Mouse (Mus musculus) liver, embryonic 14.5 days (tissue): ENCODE data around the gene Tspyl3. TPM values are rescaled to one million over a fixed set of nuclear protein-coding genes. Genes with fewer than 3 reads are reported as not detected.
"Not testable (repeated sequence)": the region's sequence is repeated elsewhere in the genome, so short reads cannot be mapped to it uniquely, and the experiment has no call there.

ENCODE experiments used
- ATAC-seq: fragments of 200-750 bp; cut with Nextera tagmentation; 2 replicates; pipeline ENCODE4 v1.8.0; 2017; ENCODE audit warnings: moderate number of reproducible peaks, mild to moderate bottlenecking, moderate library complexity; ENCODE audit not compliant: insufficient read depth
- DNase-seq, 3 experiments: peaks; one replicate each; pipeline ENCODE4 v3.0.0-alpha.2; 2012 to 2013; ENCODE audit warnings: low read depth in 3 of 3, low spot score in 3 of 3
- H3K27ac ChIP-seq: fragments of 300-500 bp; sonication (generic); 2 replicates; pipeline ENCODE4 v1.5.1; 2014; ENCODE audit warnings: moderate library complexity, mild to moderate bottlenecking, control low read depth, inconsistent platforms
- H3K27me3 ChIP-seq: fragments of 300-500 bp; sonication (generic); 2 replicates; pipeline ENCODE4 v1.6.1; 2014; ENCODE audit warnings: mild to moderate bottlenecking, low read length, moderate library complexity; ENCODE audit not compliant: control insufficient read depth, insufficient read depth
- H3K36me3 ChIP-seq: fragments of 300-500 bp; sonication (generic); replicated peaks from 2 replicates; pipeline ENCODE4 v1.6.1; 2014; ENCODE audit warnings: low read depth; ENCODE audit not compliant: control insufficient read depth, insufficient read depth
- H3K4me1 ChIP-seq, 2 experiments: fragments of 200-500 bp in 1 of 2; fragments of 300-500 bp in 1 of 2; sonication (generic) in 1 of 2; replicated peaks; 2 replicates each; pipeline ENCODE4 v1.6.1; 2012 to 2014; ENCODE audit warnings: antibody characterized with exemption in 1 of 2, inconsistent platforms in 1 of 2, low read length in 1 of 2; ENCODE audit not compliant: control insufficient read depth in 2 of 2, insufficient read depth in 2 of 2
- H3K4me2 ChIP-seq: fragments of 300-500 bp; sonication (generic); 2 replicates; pipeline ENCODE4 v1.6.1; 2014; ENCODE audit warnings: low read depth, mild to moderate bottlenecking, control low read depth, moderate library complexity
- H3K4me3 ChIP-seq, 2 experiments: fragments of 200-500 bp in 1 of 2; fragments of 300-500 bp in 1 of 2; sonication (generic) in 1 of 2; 2 replicates each; pipeline ENCODE4 v1.5.1; 2012 to 2014; ENCODE audit warnings: low read depth in 2 of 2, low read length in 2 of 2, mild to moderate bottlenecking in 2 of 2, control low read depth in 1 of 2, inconsistent platforms in 1 of 2, moderate library complexity in 1 of 2; ENCODE audit not compliant: insufficient read depth in 1 of 2
- H3K9ac ChIP-seq: fragments of 300-500 bp; sonication (generic); replicated peaks from 2 replicates; pipeline ENCODE4 v1.6.1; 2014; ENCODE audit warnings: mild to moderate bottlenecking, control low read depth, moderate library complexity
- H3K9me3 ChIP-seq: fragments of 300-500 bp; sonication (generic); 2 replicates; pipeline ENCODE4 v1.6.1; 2016; ENCODE audit warnings: low read length, mixed read lengths; ENCODE audit not compliant: control insufficient read depth
- CTCF ChIP-seq: IDR thresholded peaks from 2 replicates; pipeline ENCODE4 v1.5.1; 2016; ENCODE audit warnings: antibody characterized with exemption, low read depth, control low read depth
- EP300 ChIP-seq: IDR thresholded peaks from 2 replicates; pipeline ENCODE4 v1.6.1; 2016; ENCODE audit warnings: antibody characterized with exemption, low read depth
- WGBS: fragments of 180-500 bp; shearing (Covaris S2); extraction: QIAGEN DNeasy Blood & Tissue Kit; methylation state at CpG from one replicate; pipeline ENCODE4 v1.1.7; 2014; ENCODE audit not compliant: insufficient replicate concordance; 5-methylcytosine and 5-hydroxymethylcytosine counted together
- polyA plus RNA-seq, 2 experiments: library from polyadenylated mRNA; depleted of rRNA in 1 of 2; stranded (reverse) in 1 of 2; unstranded in 1 of 2; fragments of >200 nt; fragmentation: Nextera tagmentation in 1 of 2; extraction: Ambion mirVana in 1 of 2; gene quantifications; 2 replicates each; pipeline versions ENCODE4 v1.2.1 to v1.2.3; 2012 to 2014

The Tspyl3 gene
- 2.1 and 2.3 TPM in 2 replicates for polyA plus RNA-seq (2012; rRNA removed)
- polyA plus RNA-seq (2014; fragmentation: Nextera tagmentation; extraction: Ambion mirVana): 1.6 and 2.5 TPM in 2 replicates

DNA sequence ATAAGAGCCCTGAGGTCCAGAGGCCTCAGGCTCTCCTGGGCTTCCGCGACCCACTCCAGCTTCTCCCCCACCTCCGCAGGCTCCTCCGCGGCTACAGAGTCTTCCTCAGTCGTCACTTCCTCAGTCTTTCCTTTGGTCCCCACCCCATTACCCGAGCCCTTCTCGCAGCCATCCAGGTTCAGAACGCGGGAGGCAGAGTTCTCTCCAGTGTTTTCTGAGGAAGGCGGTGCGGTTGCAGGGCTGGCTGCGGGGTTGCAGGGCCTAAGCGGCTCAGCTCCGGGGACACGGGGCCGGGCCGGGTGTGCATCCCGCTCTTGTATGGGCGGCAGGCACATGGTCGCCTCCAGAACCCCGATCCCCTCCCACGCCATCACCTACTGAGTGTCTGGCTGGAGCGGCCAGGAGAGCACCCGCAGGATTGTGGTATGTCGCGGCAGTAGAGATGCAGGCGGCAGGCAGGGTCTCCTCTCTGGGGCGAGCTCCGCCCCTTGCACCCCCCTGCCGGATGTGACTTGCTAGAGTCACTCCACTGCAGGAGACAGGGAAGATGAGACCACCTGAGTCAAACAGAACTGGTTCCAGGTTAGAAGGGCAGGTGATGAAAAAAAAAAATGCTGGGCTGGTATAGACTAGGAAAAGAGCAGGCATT is at the start of gene Tspyl3:
TSS of gene Tspyl3 (minus strand) at position 496 of the 649 bp plus-strand sequence.
- Histone ChIP-seq H3K9ac (peak within 1 kb of the TSS; percentile 69), H3K36me3 (peaks cover 21% of the 10 kb centered on the region), H3K4me1 (peaks cover 74 to 78% of the 10 kb centered on the region in 2 experiments), H3K27me3 (no peaks in the 10 kb centered on the region), H3K4me3 (peak within 1 kb of the TSS; percentile 39 to 60), H3K9me3 (no peaks in the 10 kb centered on the region), H3K27ac (peak within 1 kb of the TSS; percentile 82), H3K4me2 (peak within 1 kb of the TSS; percentile 87)
- ATAC-seq (no peak), DNase-seq (no peak)
- TF ChIP-seq CTCF (no peak), EP300 (no peak)
- WGBS: under 1% methylated on average over 31 of the region's 31 CpGs

- Histone ChIP-seq H3K9me3 (no peaks in the 10 kb centered on the region), H3K27me3 (no peaks in the 10 kb centered on the region), H3K4me3 (no peak overlapping the region), H3K4me1 (peaks cover 3 to 15% of the 10 kb centered on the region in 2 experiments), H3K27ac (no peak overlapping the region), H3K4me2 (no peak overlapping the region), H3K9ac (no peak overlapping the region), H3K36me3 (no peaks in the 10 kb centered on the region)
- DNase-seq (no peak), ATAC-seq (peak; percentile 4; the same call in 1 of the 2 replicates)
- TF ChIP-seq CTCF: no peak
- TF ChIP-seq EP300: no peak
- 63% methylated on average over 6 of the region's 6 CpGs for WGBS
Observed at GRCm38 (mm10) chr2:153274919-153275247, 49.6 kb upstream of the Tspyl3 start.

DNA sequence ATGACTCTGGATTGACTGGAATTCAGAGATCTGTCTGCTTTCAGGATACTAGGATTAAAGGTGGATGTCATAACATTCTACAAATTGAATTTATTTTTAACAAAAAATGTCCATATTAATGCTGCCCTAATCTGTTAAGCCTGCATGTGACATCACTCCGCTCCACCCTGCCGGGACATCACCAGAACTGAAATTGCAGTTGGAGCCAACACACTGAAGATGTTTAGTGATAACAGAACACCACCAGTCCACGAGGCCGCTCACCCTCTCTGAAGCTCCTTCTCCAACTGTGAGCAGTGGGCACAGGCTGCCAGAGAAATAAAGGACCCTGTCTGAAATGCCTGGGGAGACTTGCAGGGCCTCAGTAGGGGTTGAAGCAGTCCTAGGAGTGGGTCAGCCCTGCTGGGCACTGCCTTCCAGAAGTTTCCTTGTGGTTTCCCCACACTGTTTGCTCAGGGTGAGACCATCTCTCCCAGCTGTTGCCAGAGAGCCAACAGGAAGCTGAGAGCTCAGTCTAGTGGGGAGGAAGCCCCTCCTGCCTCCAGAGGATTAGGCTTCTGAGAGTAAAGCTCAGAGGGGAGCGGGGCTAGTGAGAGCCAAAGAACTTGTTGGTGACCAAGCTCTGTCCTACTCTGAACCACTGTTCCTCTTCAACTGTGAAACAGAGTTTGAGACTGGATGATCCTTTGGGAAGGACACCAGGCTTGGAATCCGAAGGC is 49.1 kb upstream of the Tspyl3 start:
- WGBS: 31% methylated on average over 6 of the region's 6 CpGs
- not testable (repeated sequence) for H3K4me2 ChIP-seq, H3K27ac ChIP-seq, H3K4me3 ChIP-seq, H3K36me3 ChIP-seq, DNase-seq, H3K9ac ChIP-seq, H3K27me3 ChIP-seq, H3K9me3 ChIP-seq
- H3K4me1 ChIP-seq: peaks cover 3 to 15% of the 10 kb centered on the region in 2 experiments
- ATAC-seq: peak; percentile 70; the same call in 1 of the 2 replicates

DNA sequence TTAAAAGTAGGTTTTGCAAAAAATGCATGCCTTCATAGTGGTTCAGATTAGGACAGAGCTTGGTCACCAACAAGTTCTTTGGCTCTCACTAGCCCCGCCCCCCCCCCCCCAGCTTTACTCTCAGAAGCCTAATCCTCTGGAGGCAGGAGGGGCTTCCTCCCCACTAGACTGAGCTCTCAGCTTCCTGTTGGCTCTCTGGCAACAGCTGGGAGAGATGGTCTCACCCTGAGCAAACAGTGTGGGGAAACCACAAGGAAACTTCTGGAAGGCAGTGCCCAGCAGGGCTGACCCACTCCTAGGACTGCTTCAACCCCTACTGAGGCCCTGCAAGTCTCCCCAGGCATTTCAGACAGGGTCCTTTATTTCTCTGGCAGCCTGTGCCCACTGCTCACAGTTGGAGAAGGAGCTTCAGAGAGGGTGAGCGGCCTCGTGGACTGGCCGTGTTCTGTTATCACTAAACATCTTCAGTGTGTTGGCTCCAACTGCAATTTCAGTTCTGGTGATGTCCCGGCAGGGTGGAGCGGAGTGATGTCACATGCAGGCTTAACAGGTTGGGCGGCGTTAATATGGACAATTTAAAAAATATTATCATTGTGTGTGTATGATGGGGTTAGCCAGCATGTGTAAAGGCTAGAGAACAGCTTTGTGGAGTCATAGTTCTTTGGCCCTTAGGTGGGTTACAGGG is 45.1 kb upstream of the Tspyl3 start:
- H3K4me1 ChIP-seq: peaks cover 0 to 12% of the 10 kb centered on the region in 2 experiments
- peak; percentile 47; the same call in 1 of the 2 replicates for ATAC-seq
- H3K9ac ChIP-seq, DNase-seq, H3K4me3 ChIP-seq, H3K27me3 ChIP-seq, H3K9me3 ChIP-seq, H3K4me2 ChIP-seq, H3K27ac ChIP-seq: not testable (repeated sequence)
- H3K36me3 ChIP-seq: peaks cover 11% of the 10 kb centered on the region
- 24% methylated on average over 8 of the region's 8 CpGs for WGBS

DNA sequence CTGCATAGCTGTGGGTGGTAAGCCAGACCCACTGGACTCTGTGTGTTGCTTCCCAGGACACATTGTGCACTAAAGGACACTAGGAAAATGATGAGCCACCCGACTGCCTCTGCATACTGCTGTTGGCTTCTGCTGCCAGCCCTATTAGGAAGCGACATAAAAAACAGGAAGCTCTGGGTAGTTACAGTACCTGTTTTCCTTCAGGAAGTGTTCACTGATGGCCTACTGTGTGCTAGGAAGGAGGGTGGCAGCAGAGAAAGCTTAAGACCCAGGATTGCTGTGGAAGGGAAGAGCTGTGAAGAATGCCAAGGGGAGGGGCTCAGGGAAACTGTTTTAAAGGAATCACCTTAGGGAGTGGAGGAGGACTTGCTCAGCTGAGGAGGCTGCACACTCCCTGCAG is 42.1 kb upstream of the Tspyl3 start:
- ATAC-seq (no peak), DNase-seq (no peak)
- Histone ChIP-seq H3K4me3 (no peak overlapping the region), H3K27ac (no peak overlapping the region), H3K9me3 (no peaks in the 10 kb centered on the region), H3K36me3 (peaks cover 23% of the 10 kb centered on the region), H3K4me1 (peaks cover 0 to 4% of the 10 kb centered on the region in 2 experiments; a peak in 2 of 4 replicates), H3K4me2 (no peak overlapping the region), H3K9ac (no peak overlapping the region), H3K27me3 (no peaks in the 10 kb centered on the region)
- WGBS: 65% methylated on average over 2 of the region's 2 CpGs
- TF ChIP-seq CTCF (no peak), EP300 (no peak)
